Mouse (Mus musculus) right cerebral cortex, postnatal 14 days (tissue): ENCODE results near the gene Gm17387.

Experiments
- DNase-seq: peaks from one replicate; pipeline ENCODE4 v3.0.0; 2022

Gm17387 gene

DNA sequence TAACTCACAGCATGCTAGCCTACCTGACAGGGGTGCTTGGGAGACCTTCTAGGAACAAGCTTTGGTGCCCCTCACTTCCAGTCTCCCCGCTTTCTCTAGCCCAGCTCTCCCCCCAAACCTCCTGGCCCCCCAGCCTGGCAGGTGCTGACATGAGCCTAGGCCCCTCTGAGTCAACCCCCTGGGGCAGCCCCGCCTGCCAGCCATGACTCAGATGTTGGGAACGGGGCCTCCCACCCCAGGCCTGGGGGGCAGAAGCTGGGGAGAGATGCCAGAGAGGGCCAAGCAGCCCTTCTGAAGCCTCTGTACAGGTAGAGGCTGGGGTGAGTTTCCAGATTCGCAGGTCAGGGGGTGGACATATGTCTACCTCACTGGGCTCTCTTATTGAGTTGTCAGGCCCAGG is 49.9 kb downstream of the Gm17387 start:
- no peak for DNase-seq
